Mouse (Mus musculus) heart, adult 2 months (tissue): Measurements from ENCODE around the gene Gramd1b.

ENCODE experiments used
- CTCF ChIP-seq: fragments of 200-600 bp; IDR thresholded peaks from 2 replicates; pipeline ENCODE4 v1.8.1; 2022; ENCODE audit warnings: antibody characterized with exemption, mild to moderate bottlenecking, moderate library complexity
- POLR2A ChIP-seq: fragments of 200-500 bp; IDR thresholded peaks from 2 replicates; pipeline ENCODE4 v1.6.1; 2011; ENCODE audit warnings: mild to moderate bottlenecking, low read depth, low read length, control low read depth; ENCODE audit not compliant: insufficient read depth

- TF ChIP-seq POLR2A (no peak), CTCF (no peak)
Observed at GRCm38 (mm10) chr9:40389175-40389574, 142.0 kb downstream of the Gramd1b start.
